Mouse (Mus musculus) MEL (cell line): ENCODE results near the gene Ermap. TPM values are rescaled to one million over a fixed set of nuclear protein-coding genes. Genes with fewer than 3 reads are reported as not detected.

ENCODE experiments used
- DNase-seq: peaks from one replicate; pipeline ENCODE4 v3.0.0; 2011; ENCODE audit warnings: low read depth, low spot score
- H3K27ac ChIP-seq: 2 replicates; pipeline ENCODE4 v1.5.1; 2012; ENCODE audit warnings: low read depth, mild to moderate bottlenecking, control low read depth, low read length, moderate library complexity; ENCODE audit not compliant: control insufficient read depth
- H3K27me3 ChIP-seq, 2 experiments: fragments of 150-350 bp in 1 of 2; sonication (generic) in 1 of 2; 2 replicates each; pipeline ENCODE4 v1.6.1; 2012; ENCODE audit warnings: low read length in 2 of 2, mild to moderate bottlenecking in 2 of 2, improper control_type of control experiment in 1 of 2, moderate library complexity in 1 of 2; ENCODE audit not compliant: insufficient read depth in 2 of 2, control insufficient read depth in 1 of 2
- H3K36me3 ChIP-seq, 2 experiments: 2 replicates each; pipeline ENCODE4 v1.6.1; 2012 to 2014; ENCODE audit warnings: low read length in 2 of 2, improper control_type of control experiment in 1 of 2, inconsistent platforms in 1 of 2, mild to moderate bottlenecking in 1 of 2; ENCODE audit not compliant: insufficient read depth in 2 of 2, control insufficient read depth in 1 of 2
- H3K4me1 ChIP-seq, 2 experiments: fragments of 150-350 bp in 1 of 2; sonication (generic) in 1 of 2; 2 replicates each; pipeline ENCODE4 v1.6.1; 2012; ENCODE audit warnings: low read length in 2 of 2, improper control_type of control experiment in 1 of 2, mild to moderate bottlenecking in 1 of 2; ENCODE audit not compliant: insufficient read depth in 2 of 2, control insufficient read depth in 1 of 2
- H3K4me3 ChIP-seq, 2 experiments: fragments of 150-350 bp in 1 of 2; sonication (generic) in 1 of 2; 2 replicates each; pipeline ENCODE4 v1.5.1; 2012; ENCODE audit warnings: low read depth in 2 of 2, low read length in 2 of 2, mild to moderate bottlenecking in 2 of 2, moderate library complexity in 2 of 2, control low read depth in 1 of 2, improper control_type of control experiment in 1 of 2; ENCODE audit not compliant: control insufficient read depth in 1 of 2, insufficient read depth in 1 of 2
- H3K79me2 ChIP-seq: 2 replicates; pipeline ENCODE4 v1.6.1; 2012; ENCODE audit warnings: mild to moderate bottlenecking, low read length, moderate library complexity; ENCODE audit not compliant: control insufficient read depth, poor library complexity, insufficient read depth
- H3K9ac ChIP-seq: 2 replicates; pipeline ENCODE4 v1.6.1; 2012; ENCODE audit warnings: low read depth, mild to moderate bottlenecking, control low read depth, low read length, moderate library complexity; ENCODE audit not compliant: control insufficient read depth, poor library complexity, severe bottlenecking
- H3K9me3 ChIP-seq: fragments of 150-350 bp; sonication (generic); replicated peaks from 2 replicates; pipeline ENCODE4 v1.6.1; 2012; ENCODE audit warnings: mild to moderate bottlenecking, low read length, improper control_type of control experiment, moderate library complexity; ENCODE audit not compliant: insufficient read depth
- BHLHE40 ChIP-seq: IDR thresholded peaks from 2 replicates; pipeline ENCODE4 v1.6.1; 2012; ENCODE audit warnings: low read depth, mild to moderate bottlenecking, inconsistent platforms, low read length, improper control_type of control experiment, borderline replicate concordance
- CHD2 ChIP-seq: IDR thresholded peaks from 2 replicates; pipeline ENCODE4 v1.6.1; 2011; ENCODE audit warnings: low read length, improper control_type of control experiment
- CTCF ChIP-seq, 3 experiments: IDR thresholded peaks in 2 of 3; conservative IDR thresholded peaks in 1 of 3; 2 replicates each; pipeline ENCODE4 v1.5.1; 2011 to 2012; ENCODE audit warnings: low read length in 3 of 3, low read depth in 2 of 3, mild to moderate bottlenecking in 2 of 3, improper control_type of control experiment in 1 of 3, inconsistent platforms in 1 of 3, mixed read lengths in 1 of 3, moderate library complexity in 1 of 3; ENCODE audit not compliant: control insufficient read depth in 1 of 3, insufficient read depth in 1 of 3, poor library complexity in 1 of 3, severe bottlenecking in 1 of 3
- E2F4 ChIP-seq: IDR thresholded peaks from 2 replicates; pipeline ENCODE4 v1.6.1; 2011; ENCODE audit warnings: low read depth, low read length, improper control_type of control experiment, borderline replicate concordance
- EP300 ChIP-seq, 2 experiments: IDR thresholded peaks; 2 replicates each; pipeline ENCODE4 v1.6.1; 2011; ENCODE audit warnings: improper control_type of control experiment in 2 of 2, low read length in 2 of 2, low read depth in 1 of 2, mild to moderate bottlenecking in 1 of 2
- ETS1 ChIP-seq: IDR thresholded peaks from 2 replicates; pipeline ENCODE4 v1.6.1; 2012; ENCODE audit warnings: low read depth, mild to moderate bottlenecking, inconsistent platforms, low read length, improper control_type of control experiment, moderate library complexity
- GABPA ChIP-seq: IDR thresholded peaks from 2 replicates; pipeline ENCODE4 v1.6.1; 2012; ENCODE audit warnings: low read depth, mild to moderate bottlenecking, inconsistent platforms, low read length, improper control_type of control experiment, moderate library complexity
- GATA1 ChIP-seq: IDR thresholded peaks from 2 replicates; pipeline ENCODE4 v1.6.1; 2011; ENCODE audit warnings: low read depth, low read length, improper control_type of control experiment
- HCFC1 ChIP-seq: IDR thresholded peaks from 2 replicates; pipeline ENCODE4 v1.6.1; 2012; ENCODE audit warnings: low read depth, mild to moderate bottlenecking, inconsistent platforms, low read length, improper control_type of control experiment, moderate library complexity
- JUND ChIP-seq: IDR thresholded peaks from 2 replicates; pipeline ENCODE4 v1.6.1; 2011; ENCODE audit warnings: low read depth, mild to moderate bottlenecking, improper control_type of control experiment, low read length
- KAT2A ChIP-seq: conservative IDR thresholded peaks from 2 replicates; pipeline ENCODE4 v1.6.1; 2012; ENCODE audit warnings: low read depth, low read length, improper control_type of control experiment, inconsistent platforms
- MAFK ChIP-seq: IDR thresholded peaks from 2 replicates; pipeline ENCODE4 v1.6.1; 2011; ENCODE audit warnings: low read depth, mild to moderate bottlenecking, low read length, improper control_type of control experiment, borderline replicate concordance
- MAX ChIP-seq: IDR thresholded peaks from 2 replicates; pipeline ENCODE4 v1.6.1; 2011; ENCODE audit warnings: low read length, improper control_type of control experiment
- MAZ ChIP-seq: IDR thresholded peaks from 2 replicates; pipeline ENCODE4 v1.6.1; 2012; ENCODE audit warnings: low read depth, mild to moderate bottlenecking, inconsistent platforms, low read length, improper control_type of control experiment
- MEF2A ChIP-seq: IDR thresholded peaks from 2 replicates; pipeline ENCODE4 v1.6.1; 2014; ENCODE audit warnings: low read depth, mild to moderate bottlenecking, inconsistent platforms, low read length, improper control_type of control experiment; ENCODE audit not compliant: poor library complexity, insufficient replicate concordance, severe bottlenecking; ENCODE audit errors: extremely low read depth
- MXI1 ChIP-seq: IDR thresholded peaks from 2 replicates; pipeline ENCODE4 v1.6.1; 2011; ENCODE audit warnings: mild to moderate bottlenecking, low read depth, low read length, improper control_type of control experiment
- MYB ChIP-seq: IDR thresholded peaks from 2 replicates; pipeline ENCODE4 v1.6.1; 2011; ENCODE audit warnings: mild to moderate bottlenecking, low read depth, low read length, improper control_type of control experiment
- MYC ChIP-seq: IDR thresholded peaks from 2 replicates; pipeline ENCODE4 v1.6.1; 2011; ENCODE audit warnings: low read depth, mild to moderate bottlenecking, low read length, improper control_type of control experiment, moderate library complexity
- NELFE ChIP-seq: IDR thresholded peaks from 2 replicates; pipeline ENCODE4 v1.6.1; 2011; ENCODE audit warnings: low read depth, low read length, improper control_type of control experiment
- NRF1 ChIP-seq: IDR thresholded peaks from 2 replicates; pipeline ENCODE4 v1.6.1; 2014; ENCODE audit warnings: low read depth, mild to moderate bottlenecking, inconsistent platforms, low read length, improper control_type of control experiment, moderate library complexity; ENCODE audit not compliant: poor library complexity, insufficient read depth, severe bottlenecking
- POLR2A ChIP-seq, 2 experiments: IDR thresholded peaks; 2 replicates each; pipeline ENCODE4 v1.6.1; 2011 to 2012; ENCODE audit warnings: low read length in 2 of 2, mild to moderate bottlenecking in 2 of 2, control low read depth in 1 of 2, improper control_type of control experiment in 1 of 2, low read depth in 1 of 2, moderate library complexity in 1 of 2; ENCODE audit not compliant: control insufficient read depth in 1 of 2, insufficient read depth in 1 of 2, poor library complexity in 1 of 2
- POLR2AphosphoS2 ChIP-seq: IDR thresholded peaks from 2 replicates; pipeline ENCODE4 v1.6.1; 2011; ENCODE audit warnings: low read length, improper control_type of control experiment
- POLR2AphosphoS5 ChIP-seq: IDR thresholded peaks from 2 replicates; pipeline ENCODE4 v1.6.1; 2012; ENCODE audit warnings: low read depth, borderline replicate concordance, mild to moderate bottlenecking, inconsistent platforms, low read length, moderate library complexity, mixed read lengths
- RAD21 ChIP-seq: IDR thresholded peaks from 2 replicates; pipeline ENCODE4 v1.6.1; 2011; ENCODE audit warnings: mild to moderate bottlenecking, low read depth, low read length, improper control_type of control experiment
- RCOR1 ChIP-seq: IDR thresholded peaks from 2 replicates; pipeline ENCODE4 v1.6.1; 2012; ENCODE audit warnings: low read depth, mild to moderate bottlenecking, inconsistent platforms, low read length, improper control_type of control experiment
- SIN3A ChIP-seq: IDR thresholded peaks from 2 replicates; pipeline ENCODE4 v1.6.1; 2012; ENCODE audit warnings: low read length, improper control_type of control experiment, inconsistent platforms
- TAL1 ChIP-seq: IDR thresholded peaks from 2 replicates; pipeline ENCODE4 v1.6.1; 2012; ENCODE audit warnings: mild to moderate bottlenecking, inconsistent platforms, low read length, moderate library complexity, mixed read lengths
- TBP ChIP-seq: IDR thresholded peaks from 2 replicates; pipeline ENCODE4 v1.8.0; 2011; ENCODE audit warnings: low read depth, low read length, improper control_type of control experiment
- TCF12 ChIP-seq: IDR thresholded peaks from 2 replicates; pipeline ENCODE4 v1.6.1; 2014; ENCODE audit warnings: low read depth, mild to moderate bottlenecking, inconsistent platforms, low read length, improper control_type of control experiment, moderate library complexity
- UBTF ChIP-seq: IDR thresholded peaks from 2 replicates; pipeline ENCODE4 v1.6.1; 2012; ENCODE audit warnings: low read depth, mild to moderate bottlenecking, inconsistent platforms, low read length, improper control_type of control experiment, moderate library complexity, borderline replicate concordance; ENCODE audit not compliant: insufficient read depth
- USF1 ChIP-seq: IDR thresholded peaks from 2 replicates; pipeline ENCODE4 v1.6.1; 2014; ENCODE audit warnings: low read depth, mild to moderate bottlenecking, inconsistent platforms, low read length, improper control_type of control experiment, moderate library complexity
- USF2 ChIP-seq, 2 experiments: IDR thresholded peaks; 2 replicates each; pipeline ENCODE4 v1.6.1; 2011 to 2012; ENCODE audit warnings: improper control_type of control experiment in 2 of 2, low read length in 2 of 2, borderline replicate concordance in 1 of 2, inconsistent platforms in 1 of 2, low read depth in 1 of 2, mild to moderate bottlenecking in 1 of 2; ENCODE audit not compliant: insufficient read depth in 1 of 2
- ZC3H11A ChIP-seq: IDR thresholded peaks from 2 replicates; pipeline ENCODE4 v1.6.1; 2012; ENCODE audit warnings: low read depth, mild to moderate bottlenecking, inconsistent platforms, low read length, improper control_type of control experiment
- ZKSCAN1 ChIP-seq: IDR thresholded peaks from 2 replicates; pipeline ENCODE4 v1.6.1; 2012; ENCODE audit warnings: low read depth, mild to moderate bottlenecking, inconsistent platforms, low read length, improper control_type of control experiment, moderate library complexity
- ZMIZ1 ChIP-seq: IDR thresholded peaks from 2 replicates; pipeline ENCODE4 v1.6.1; 2012; ENCODE audit warnings: low read depth, mild to moderate bottlenecking, inconsistent platforms, low read length, improper control_type of control experiment, moderate library complexity
- ZNF384 ChIP-seq: IDR thresholded peaks from 2 replicates; pipeline ENCODE4 v1.6.1; 2012; ENCODE audit warnings: low read depth, mild to moderate bottlenecking, inconsistent platforms, low read length, improper control_type of control experiment
- polyA plus RNA-seq, 2 experiments: library from polyadenylated mRNA; stranded (reverse) in 1 of 2; unstranded in 1 of 2; fragments of >175 nt in 1 of 2; fragments of >200 nt in 1 of 2; gene quantifications; 2 replicates each; pipeline versions ENCODE4 v1.2.1 to v1.2.4; 2012; ENCODE audit warnings: low replicate concordance in 2 of 2, low read depth in 1 of 2; ENCODE audit not compliant: insufficient read length in 2 of 2, insufficient read depth in 1 of 2, missing spikeins in 1 of 2
- total RNA-seq: library from RNA; depleted of rRNA; stranded (reverse); fragments of 300-350 nt; gene quantifications from 2 replicates; pipeline ENCODE4 v1.2.3, GENCODE M21; 2012

Ermap gene
- total and polyA plus RNA-seq, 3 experiments: 44.1 to 247 (median 138) TPM

DNA sequence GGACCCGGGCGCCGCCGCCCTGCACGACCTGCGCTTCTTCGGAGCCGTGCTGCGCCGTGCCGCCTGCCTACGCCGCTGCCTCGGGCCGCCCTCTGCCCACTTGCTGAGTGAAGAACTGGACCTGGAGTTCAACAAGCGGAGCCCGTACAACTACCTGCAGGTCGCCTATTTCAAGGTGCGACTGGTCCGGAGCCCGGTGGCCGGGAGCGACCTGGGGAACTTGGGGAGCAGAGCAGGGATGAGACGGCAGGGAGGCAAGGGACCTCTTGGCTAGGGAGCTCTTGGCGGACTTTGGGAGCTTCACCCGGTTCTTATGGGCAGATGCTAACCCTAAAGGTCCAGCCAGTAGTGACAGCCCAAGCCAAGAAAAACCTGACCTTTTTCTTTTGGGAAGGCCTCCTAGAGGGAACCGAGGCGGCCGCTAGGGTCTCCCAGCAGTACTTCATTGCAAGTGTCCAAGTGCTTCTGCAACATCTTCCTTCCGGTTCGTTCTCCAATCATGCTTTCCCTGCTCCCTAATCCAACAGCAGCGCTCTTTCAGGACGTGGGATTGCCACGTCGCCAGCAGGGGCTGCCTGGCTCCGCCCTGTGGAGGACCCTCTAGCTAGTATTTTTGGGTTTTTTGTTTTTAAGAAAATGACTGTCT, 43.6 kb upstream of the Ermap start:
- H3K4me3 ChIP-seq: peak overlapping the region; percentile 88 to 92
- H3K79me2 ChIP-seq: peaks cover 14% of the 10 kb centered on the region
- H3K36me3 ChIP-seq: peaks cover 0 to 11% of the 10 kb centered on the region in 2 experiments; a peak in 2 of 4 replicates
- H3K27me3 ChIP-seq: no peaks in the 10 kb centered on the region
- peak; percentile 83 for DNase-seq
- H3K27ac ChIP-seq: no peak overlapping the region
- H3K9me3 ChIP-seq: no peaks in the 10 kb centered on the region
- H3K9ac ChIP-seq: peak overlapping the region; percentile 84
- peaks cover 3 to 4% of the 10 kb centered on the region in 2 experiments; a peak in 2 of 4 replicates for H3K4me1 ChIP-seq
- TF ChIP-seq MAZ: no peak
- TF ChIP-seq MEF2A: no peak
- TF ChIP-seq ETS1: no peak
- peak; percentile 51; the same call in 1 of the 2 replicates for TF ChIP-seq TBP
- TF ChIP-seq POLR2AphosphoS5: no peak
- TF ChIP-seq NELFE: peak; percentile 43
- TF ChIP-seq RAD21: no peak
- TF ChIP-seq HCFC1: no peak
- TF ChIP-seq ZNF384: no peak
- 0 out of 2 replicates have a peak, but pooled peaks have one; percentile 6 for TF ChIP-seq UBTF
- TF ChIP-seq MAX: 0 out of 2 replicates have a peak, but pooled peaks have one; percentile 15
- TF ChIP-seq MYB: no peak
- peak in 1 of 2 experiments; percentile 53; a peak in 1 of 4 replicates for TF ChIP-seq POLR2A (IDR thresholded peaks at IDR 0.05; ENCODE audit: control insufficient read depth in 1 of 2, insufficient read depth in 1 of 2, low read depth in 1 of 2, low read length in 2 of 2, poor library complexity in 1 of 2)
- TF ChIP-seq MYC: 0 out of 2 replicates have a peak, but pooled peaks have one; percentile 15
- no peak for TF ChIP-seq USF1
- TF ChIP-seq TAL1: no peak
- TF ChIP-seq EP300 (IDR thresholded peaks at IDR 0.05; ENCODE audit: low read depth in 1 of 2, low read length in 2 of 2): no peak
- TF ChIP-seq ZC3H11A: no peak
- TF ChIP-seq CTCF (IDR thresholded peaks at IDR 0.05 in 2 of 3, conservative IDR thresholded peaks at IDR 0.05 in 1 of 3; ENCODE audit: control insufficient read depth in 1 of 3, insufficient read depth in 1 of 3, low read depth in 2 of 3, low read length in 3 of 3, poor library complexity in 1 of 3, severe bottlenecking in 1 of 3): peak in 1 of 3 experiments; percentile 2; a peak in 1 of 6 replicates
- TF ChIP-seq MAFK: no peak
- TF ChIP-seq GABPA: no peak
- peak; percentile 45 for TF ChIP-seq SIN3A
- no peak for TF ChIP-seq KAT2A
- TF ChIP-seq JUND: no peak
- TF ChIP-seq GATA1: no peak
- TF ChIP-seq MXI1: peak; percentile 44; the same call in 1 of the 2 replicates
- 0 out of 2 replicates have a peak, but pooled peaks have one; percentile 3 for TF ChIP-seq TCF12
- TF ChIP-seq ZMIZ1: no peak
- TF ChIP-seq ZKSCAN1: no peak
- no peak for TF ChIP-seq E2F4
- no peak for TF ChIP-seq CHD2
- TF ChIP-seq BHLHE40: no peak
- no peak for TF ChIP-seq POLR2AphosphoS2
- TF ChIP-seq NRF1: no peak
- TF ChIP-seq USF2 (IDR thresholded peaks at IDR 0.05; ENCODE audit: borderline replicate concordance in 1 of 2, insufficient read depth in 1 of 2, low read depth in 1 of 2, low read length in 2 of 2): no peak
- no peak for TF ChIP-seq RCOR1
